Mouse (Mus musculus) stomach, postnatal 0 days (tissue): ENCODE results near the gene Sgce.

Source experiments
- CTCF ChIP-seq: IDR thresholded peaks from 2 replicates; pipeline ENCODE4 v1.5.1; 2016; ENCODE audit warnings: antibody characterized with exemption, low read depth, mild to moderate bottlenecking, moderate library complexity
- EP300 ChIP-seq: optimal IDR thresholded peaks from 2 replicates; pipeline ENCODE3; 2016; ENCODE audit warnings: antibody characterized with exemption

GRCm38 (mm10) chr6:4655924-4656323, 91.1 kb downstream of the Sgce start:
- no peak for TF ChIP-seq CTCF
- TF ChIP-seq EP300 = no peak
